Mouse (Mus musculus): ENCODE data around the gene Phf7.

Phf7 gene

DNA sequence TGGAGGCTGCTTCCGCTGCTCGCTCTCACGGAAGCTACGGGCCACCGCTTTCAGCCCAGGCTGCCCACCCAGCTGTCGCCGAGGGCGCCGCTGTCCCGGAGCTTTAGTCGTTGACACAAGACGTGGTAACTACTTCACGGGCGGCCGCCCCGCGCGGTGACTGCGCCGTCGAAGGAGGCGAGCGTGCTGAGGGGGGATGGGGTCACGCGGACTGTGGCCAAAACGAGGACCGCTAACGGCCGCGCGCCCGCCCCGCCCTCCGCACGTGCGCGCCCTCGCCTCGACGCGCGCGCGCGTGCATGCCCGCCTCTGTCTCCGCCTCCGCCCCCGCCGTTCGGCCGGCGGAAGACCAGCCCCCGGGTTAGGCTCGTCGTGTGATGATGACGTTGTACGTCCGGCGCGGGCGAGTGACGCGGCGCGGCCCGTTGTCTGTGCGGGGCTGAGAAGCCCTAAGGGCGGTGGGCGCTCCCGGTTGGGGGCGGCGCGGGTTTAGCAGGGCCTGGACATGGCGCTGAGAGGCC is at the start of gene Phf7, which contains the start of gene Bap1:
Gene Phf7 (minus strand): TSS at position 234 of the 521 bp plus-strand sequence.
Gene Bap1 (plus strand): TSS at position 367 of the 521 bp plus-strand sequence.
- DNase-seq (ENCODE audit: low spot score in 2 of 2), result peak; percentile 95 to 98

DNA sequence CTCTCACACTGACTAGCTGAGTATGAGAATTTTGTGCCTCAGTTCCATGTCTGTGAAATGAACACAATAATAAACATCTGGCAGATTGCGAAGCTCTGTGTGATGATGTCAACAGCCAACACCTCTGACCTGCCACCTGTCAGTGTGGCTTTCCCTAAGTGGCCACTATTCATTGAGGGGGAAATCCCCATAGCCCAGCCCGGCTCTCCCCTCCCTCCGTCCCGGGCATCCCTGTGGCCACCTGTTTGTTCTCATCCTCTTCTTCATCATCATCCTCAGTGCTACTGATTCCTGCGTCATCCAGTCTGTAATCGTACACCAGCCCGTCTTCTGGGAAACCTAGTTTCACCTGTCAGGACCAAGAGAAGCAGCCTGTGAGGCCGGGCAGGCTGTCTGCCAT is 34.6 kb upstream of the Phf7 start:
- DNase-seq (ENCODE audit: low spot score in 2 of 2), result no peak

DNA sequence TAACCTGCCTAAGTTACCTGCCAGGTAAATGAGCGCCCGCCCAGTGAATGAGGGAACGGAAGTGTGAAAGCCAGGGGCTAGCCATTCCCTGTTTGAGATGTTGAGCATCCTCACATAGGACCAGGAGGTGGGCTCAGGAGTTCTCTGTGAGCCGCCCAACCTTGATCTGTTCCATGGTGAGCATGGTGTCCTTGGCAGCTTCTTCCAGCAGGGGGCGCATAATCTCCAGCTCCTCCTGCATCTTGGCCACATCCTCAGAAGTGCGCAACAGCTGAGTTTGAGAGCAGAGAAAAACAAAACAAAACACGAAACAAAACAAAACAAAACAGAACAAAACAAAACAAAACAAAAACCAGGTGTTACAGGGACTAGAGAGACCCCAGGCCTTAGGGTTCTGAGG is 21.0 kb upstream of the Phf7 start:
- peak; percentile 74 to 94 for DNase-seq (ENCODE audit: low spot score in 2 of 2)

DNA sequence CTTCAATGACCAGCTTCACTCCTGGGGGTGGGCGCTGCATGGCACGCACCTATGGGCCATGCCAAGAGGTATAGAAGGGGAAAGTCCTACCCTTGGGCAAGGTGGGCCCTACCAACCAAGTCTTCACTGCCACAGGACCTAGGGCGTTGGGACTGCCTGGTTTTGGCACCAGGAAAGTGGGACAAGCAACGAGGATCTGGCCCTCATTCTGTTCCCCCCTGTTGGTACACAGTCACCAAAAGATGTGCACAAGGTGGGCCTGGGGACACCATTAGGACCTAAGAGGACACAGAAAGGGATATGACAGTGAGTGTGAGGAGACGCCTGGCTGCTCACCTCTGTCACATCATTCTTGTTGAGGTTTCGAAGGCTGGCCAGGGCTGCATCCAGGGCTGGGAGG is 20.0 kb upstream of the Phf7 start:
- DNase-seq (ENCODE audit: low spot score in 2 of 2), result no peak

DNA sequence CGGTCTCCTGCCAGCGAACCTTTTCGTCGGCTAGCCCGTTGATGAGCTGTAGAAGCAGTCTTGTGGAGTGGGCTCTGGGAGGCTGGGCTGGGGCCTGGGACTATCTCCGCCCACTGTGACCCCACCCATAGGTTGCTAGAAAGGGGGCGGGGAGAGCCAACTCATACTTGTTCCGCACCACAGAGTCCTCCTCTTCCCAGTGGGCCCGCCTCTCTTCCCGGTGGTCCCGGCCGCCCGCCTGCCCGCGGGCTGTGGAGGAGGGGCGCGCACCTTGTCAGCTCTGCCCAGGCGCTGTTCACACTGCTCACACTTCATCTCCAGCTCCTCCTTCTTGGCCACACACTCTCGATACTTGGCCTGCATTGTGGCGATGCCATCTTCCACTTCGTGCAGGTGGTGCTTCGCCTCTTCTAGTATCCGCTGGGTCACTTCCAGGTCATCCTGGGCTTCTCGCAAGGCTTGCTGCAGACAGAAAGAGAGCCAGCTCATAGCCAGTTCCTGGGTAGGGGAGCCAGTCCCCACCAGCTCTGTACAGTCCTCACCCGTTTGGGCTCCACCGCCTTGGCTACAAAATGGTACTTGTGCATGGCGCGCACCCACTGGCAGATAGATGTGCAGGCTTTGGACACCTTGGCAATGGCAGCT is 18.5 kb upstream of the Phf7 start:
- no peak for DNase-seq (ENCODE audit: low spot score in 2 of 2)

DNA sequence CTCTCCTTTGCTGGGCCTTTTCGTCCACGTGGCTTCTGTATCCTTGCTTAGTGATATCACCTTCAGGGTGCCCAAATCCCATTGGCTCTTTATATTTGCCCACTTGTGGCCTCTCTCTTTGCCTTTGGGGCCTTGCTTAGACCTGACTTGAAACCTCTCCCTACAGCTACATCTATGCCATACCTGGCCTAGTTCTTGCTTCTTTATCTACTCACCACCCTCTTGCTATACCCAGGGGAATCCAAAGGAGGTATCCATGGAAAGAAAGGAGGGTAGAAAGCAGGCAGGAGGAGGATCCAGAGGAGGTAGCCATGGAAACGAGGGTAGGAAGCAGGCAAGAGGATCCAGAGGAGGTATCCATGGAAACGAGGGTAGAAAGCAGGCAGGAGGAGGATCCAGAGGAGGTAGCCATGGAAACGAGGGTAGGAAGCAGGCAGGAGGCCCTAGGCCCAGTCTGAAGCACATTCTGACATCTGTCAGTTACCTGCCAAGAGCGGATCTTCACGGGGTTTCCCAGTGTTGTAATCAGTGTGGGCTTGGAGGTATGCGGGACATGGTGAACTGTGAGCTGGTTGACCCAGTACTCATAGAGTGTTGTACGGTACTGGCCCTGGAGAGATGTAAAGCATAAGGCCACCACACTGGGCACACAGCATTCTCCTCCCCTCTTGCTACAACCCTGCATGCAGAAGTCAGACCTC is 17.3 kb upstream of the Phf7 start:
- no peak for DNase-seq (ENCODE audit: low spot score in 2 of 2)

DNA sequence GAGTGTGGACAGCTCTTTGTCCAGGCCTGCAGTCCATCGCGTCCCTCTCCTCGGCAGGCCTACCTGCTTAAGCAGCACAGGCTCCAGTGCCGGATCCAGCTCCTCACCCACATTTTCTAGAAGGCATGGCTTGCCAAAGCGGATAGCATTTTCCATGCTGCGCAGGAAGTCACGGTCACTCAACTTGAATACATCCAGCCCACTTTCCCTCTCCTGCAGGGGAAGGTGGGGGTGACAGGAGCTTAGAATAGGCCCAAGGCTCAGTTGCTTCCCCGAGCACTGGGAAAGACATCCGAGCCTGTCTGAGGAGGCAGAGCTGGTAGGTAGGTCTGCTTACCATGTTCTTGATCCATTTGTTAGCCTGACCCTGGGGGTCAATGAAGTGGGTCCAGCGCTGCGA is 16.5 kb upstream of the Phf7 start:
- no peak for DNase-seq (ENCODE audit: low spot score in 2 of 2)

DNA sequence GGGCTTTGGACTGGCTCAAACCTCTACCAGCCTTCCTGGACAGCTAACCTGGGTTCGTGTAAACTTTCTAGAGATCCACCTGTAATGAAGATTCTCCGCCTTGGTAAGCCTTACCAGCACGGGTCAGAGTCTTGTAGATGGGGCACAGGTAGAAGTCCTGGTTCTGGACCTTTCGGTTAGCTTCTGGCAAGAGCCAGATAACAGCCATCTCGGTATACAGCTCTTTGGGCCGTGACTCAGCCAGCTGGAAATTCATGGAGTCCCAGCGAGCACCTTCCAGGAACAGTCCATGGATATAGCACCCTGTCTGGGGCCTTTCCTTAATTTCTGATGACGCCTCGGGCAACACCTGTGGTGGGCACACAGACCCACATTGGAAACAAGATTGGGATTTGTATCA is 9.8 kb upstream of the Phf7 start:
- no peak for DNase-seq (ENCODE audit: low spot score in 2 of 2)

DNA sequence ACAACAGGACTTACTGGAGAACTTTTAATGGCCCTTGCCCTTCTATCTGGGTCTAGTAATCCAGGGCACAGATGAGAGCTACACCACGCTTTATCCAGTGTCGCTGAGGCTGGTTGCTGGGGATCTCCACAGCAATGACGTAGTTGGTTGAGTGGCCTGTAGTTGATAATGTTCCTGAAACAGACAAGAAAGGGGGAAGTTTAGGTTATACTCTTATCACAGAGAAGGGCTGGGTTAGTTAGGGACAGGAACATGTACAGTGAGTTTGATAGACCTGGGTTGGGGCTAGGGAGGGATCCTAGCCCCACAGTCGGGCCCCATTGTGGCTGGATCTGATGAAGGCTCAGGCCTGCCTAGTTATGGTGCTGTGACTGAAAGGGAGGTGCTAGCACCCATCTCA is 9.3 kb upstream of the Phf7 start:
- no peak for DNase-seq (ENCODE audit: low spot score in 2 of 2)

DNA sequence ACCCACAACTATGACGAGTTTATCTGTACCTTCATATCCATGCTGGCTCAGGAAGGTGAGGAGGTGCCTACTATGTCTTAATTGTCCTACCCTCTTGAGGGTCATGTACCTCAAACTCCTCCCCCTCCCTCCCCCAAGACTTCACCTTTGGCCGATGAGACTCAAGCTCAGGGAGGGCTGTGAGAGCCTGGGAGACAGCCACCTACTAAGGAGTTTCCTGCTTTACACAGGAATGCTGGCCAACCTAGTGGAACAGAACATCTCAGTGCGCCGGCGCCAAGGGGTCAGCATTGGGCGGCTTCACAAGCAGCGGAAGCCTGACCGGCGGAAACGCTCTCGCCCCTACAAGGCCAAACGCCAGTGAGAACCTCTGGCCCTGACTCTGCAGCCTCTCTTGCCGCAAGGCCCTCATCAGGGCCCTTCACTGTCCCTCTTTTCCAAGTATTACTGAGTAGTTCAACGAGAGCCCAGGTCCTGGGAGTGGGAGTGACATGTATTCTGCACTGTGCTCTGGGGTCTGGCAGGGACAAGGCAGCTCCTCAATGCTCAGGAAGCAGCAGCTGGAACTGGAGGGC is 7.4 kb upstream of the Phf7 start:
- no peak for DNase-seq (ENCODE audit: low spot score in 2 of 2)

DNA sequence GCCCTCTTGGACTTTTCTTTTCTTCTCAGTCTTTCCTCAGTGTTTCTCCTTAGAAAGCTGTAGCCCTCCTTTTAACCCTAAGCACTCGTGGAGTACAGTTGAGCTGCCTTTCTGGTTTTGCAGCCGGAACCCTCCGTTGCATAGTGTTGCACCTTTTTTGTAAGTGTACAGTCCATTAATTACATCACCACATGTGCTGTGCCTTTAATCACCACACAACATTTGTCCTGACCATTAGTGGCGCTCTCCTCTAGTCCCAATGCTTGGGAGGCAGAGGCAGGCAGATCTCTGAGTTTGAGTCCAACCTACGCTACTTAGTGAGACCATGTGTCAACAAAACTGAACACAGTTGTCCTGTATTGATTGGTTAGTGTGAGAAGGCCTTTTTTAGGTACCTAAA is 974 bp upstream of the Phf7 start:
- no peak for DNase-seq (ENCODE audit: low spot score in 2 of 2)

DNA sequence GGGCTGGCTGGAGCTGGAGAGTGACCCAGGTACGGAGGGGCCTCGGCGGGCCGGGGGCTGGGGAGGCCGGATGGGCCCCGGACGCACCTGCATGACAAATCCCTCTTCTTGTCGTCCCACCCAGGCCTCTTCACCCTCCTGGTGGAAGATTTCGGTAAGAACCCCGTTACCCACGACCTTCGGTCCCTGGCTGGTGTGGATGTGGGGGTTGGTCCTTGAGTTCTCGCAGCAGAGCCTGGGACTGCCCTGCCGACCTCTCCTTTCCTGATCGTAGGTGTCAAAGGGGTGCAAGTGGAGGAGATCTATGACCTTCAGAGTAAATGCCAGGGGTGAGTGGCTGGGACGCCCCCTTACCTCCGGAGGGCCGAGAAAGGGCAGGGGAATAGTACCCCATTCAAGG is 509 bp upstream of the Phf7 start:
- no peak for DNase-seq (ENCODE audit: low spot score in 2 of 2)

DNA sequence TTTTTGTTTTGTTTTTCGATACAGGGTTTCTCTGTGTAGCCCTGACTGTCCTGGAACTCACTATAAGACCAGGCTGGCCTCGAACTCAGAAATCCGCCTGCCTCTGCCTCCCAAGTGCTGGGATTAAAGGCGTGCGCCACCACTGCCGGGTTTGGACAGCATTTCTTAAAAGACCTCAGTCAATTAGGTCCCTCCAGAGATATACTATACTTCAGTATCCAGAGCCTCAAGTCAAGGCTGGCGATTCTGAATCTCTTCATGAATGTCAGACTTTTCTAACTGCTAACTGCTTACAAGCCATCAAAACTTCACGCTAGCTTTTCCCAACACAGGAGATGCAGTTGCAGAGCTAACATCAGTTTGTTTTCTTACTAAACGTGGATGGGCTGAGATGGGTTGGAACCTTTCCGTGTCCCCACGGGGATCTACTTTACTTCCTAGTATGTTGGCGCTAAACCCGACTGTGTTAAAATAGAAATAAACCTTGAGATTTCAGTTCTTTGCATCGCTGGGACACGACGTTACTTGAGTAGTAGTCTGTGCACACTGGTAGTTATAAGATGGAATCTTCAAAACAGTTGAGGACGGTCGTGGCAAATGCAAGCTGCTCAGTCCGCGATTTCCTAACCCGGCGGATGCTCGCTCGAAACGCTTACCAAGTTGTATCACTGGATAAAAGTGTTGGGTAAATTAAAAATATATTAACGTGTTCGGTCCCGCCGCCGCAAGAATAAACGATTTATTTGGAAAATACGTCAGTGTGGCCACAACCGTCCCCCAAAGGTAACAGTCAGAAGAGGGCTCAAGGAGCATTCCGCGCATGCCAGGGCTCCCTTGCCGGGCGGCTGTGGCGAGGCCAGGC is 664 bp downstream of the Phf7 start:
- peak in 1 of 2 experiments; percentile 31 for DNase-seq (ENCODE audit: low spot score in 2 of 2)

DNA sequence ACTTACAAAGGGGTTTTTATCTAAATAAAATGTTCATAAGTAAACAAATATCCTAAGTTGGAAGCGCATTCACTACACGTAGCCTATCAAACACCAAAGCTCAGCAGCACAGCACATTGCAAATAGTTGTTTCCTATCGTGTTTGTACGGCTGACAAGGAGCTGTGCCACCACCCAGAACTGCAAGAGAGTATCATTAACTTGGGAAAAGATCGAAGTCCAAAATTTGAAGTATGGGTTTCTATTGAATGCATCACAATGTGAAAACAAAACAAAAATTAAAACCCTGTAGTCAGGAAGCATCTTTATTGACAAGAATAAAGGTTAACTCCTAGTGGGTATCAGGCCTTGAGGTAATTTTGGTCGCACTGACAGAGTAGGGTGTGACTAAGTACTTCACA is 2.7 kb downstream of the Phf7 start:
- no peak for DNase-seq (ENCODE audit: low spot score in 2 of 2)

DNA sequence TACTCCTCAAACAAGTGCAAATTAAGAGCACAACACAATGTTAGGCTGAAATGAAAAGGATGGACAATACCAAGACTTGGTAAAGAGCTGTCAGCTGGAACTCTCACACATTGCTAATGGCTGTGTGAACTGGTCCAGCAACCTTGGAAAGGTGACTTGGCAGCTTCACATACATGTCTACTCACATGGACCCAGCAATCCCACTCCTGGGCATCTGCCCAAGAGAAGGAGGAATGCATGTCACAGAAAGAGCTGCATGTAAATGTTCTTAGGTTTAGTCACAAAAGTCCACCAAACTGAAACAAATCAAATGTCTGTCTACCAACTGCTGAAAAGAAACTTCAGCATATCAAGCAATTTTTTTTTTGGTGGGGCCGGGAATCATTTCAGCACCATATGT is 5.2 kb downstream of the Phf7 start:
- DNase-seq (ENCODE audit: low spot score in 2 of 2), result no peak

DNA sequence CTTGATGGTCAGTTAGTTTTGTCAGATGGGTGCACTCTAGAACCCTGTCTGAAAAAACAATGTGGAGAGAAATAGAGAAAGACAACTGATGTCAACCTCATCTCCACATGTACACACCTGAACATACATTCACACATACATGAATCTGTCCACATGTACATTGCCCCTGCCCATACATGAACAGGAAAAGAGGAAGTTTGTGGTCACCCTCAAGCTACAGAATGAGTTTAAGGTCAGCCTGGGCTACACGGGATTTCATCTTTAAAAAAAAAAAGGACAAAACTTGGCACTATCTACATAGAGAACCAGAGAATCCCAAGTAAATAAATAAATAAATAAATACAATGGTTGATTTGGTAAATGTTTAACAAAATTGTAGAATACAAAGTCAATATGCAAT is 6.3 kb downstream of the Phf7 start:
- DNase-seq (ENCODE audit: low spot score in 2 of 2), result no peak

DNA sequence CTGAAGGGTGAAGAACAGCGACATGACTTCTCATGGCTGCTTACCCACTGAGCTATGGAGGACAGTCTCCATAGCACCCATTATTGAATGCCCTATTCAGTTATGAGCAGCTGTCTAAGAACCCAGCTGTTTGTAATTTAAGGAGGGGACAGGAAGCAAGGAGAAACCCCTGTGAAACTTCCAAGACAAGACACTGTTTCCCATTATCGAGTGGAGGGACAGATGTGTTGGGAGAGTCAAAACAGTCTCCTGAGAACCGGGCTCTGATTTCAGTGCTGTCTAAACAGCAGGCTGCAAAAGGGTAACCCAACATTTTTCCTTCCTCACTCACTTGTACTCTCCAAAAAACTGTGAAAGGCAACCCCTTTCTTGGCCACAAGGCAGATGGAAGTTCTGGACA is 10.6 kb downstream of the Phf7 start:
- no peak for DNase-seq (ENCODE audit: low spot score in 2 of 2)

DNA sequence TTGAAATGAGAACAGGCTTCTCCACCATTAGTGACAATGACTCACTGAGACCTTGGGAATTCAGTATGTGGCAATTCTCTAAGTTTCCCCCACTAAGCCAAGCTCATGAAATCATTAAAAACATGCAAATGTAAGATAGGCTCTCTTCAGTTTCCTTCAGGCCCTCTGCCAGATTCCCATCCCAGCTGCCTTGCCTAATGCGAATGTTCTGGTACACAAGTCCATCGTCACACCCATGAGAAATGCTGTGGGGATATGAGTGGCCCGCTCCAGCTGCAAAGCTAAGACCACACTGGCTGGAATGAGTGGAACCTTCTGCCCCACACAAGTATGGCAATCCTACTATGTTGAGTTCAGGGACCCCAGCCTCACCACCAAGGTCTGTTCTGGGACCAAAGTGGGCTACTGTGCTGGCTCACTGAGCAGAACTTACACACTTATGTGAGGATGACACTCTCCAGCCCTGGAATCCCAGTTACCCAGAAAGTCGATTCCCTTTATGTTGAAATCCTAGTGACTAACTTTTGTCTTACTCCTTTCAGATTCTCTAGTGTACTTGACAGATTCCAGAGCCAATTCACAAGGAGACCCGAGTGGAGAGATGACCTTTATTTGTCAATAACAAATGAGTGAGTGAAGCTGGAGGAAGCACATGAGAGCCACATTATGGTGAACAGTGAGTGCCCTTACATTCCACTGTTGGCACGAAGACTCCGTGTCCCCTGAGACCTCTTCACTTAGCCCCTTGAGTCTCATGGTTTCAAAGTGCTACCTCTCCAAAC is 13.8 kb downstream of the Phf7 start:
- DNase-seq (ENCODE audit: low spot score in 2 of 2), result no peak

DNA sequence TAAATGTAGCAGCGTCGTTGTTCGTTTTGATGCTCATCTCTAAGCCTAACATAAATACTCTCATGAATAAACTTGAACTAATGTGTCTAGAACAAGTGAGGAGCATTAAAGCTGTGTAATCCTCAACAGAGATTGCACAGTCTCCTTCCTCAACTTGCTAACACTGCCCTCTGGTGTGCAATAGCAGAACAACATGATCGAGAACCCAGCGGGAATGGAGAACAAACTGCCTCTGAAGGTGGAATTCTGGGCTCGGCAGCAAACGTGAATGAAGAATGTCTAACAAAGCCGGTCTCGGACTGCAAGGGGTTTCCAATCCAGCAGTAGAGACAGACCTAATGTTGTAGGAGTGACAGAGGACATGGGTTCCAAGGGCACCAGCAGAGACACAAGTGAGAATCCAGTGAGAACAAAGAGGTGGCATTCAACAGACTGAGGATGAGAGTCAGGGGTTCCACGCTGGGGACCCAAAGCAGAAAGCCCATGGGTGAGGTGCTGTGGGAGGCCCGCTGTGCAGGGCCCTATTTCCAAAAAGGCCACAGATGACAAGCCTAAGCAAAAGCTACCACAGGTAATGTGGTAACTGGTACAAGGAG is 17.0 kb downstream of the Phf7 start:
- peak; percentile 73 to 87 for DNase-seq (ENCODE audit: low spot score in 2 of 2)

DNA sequence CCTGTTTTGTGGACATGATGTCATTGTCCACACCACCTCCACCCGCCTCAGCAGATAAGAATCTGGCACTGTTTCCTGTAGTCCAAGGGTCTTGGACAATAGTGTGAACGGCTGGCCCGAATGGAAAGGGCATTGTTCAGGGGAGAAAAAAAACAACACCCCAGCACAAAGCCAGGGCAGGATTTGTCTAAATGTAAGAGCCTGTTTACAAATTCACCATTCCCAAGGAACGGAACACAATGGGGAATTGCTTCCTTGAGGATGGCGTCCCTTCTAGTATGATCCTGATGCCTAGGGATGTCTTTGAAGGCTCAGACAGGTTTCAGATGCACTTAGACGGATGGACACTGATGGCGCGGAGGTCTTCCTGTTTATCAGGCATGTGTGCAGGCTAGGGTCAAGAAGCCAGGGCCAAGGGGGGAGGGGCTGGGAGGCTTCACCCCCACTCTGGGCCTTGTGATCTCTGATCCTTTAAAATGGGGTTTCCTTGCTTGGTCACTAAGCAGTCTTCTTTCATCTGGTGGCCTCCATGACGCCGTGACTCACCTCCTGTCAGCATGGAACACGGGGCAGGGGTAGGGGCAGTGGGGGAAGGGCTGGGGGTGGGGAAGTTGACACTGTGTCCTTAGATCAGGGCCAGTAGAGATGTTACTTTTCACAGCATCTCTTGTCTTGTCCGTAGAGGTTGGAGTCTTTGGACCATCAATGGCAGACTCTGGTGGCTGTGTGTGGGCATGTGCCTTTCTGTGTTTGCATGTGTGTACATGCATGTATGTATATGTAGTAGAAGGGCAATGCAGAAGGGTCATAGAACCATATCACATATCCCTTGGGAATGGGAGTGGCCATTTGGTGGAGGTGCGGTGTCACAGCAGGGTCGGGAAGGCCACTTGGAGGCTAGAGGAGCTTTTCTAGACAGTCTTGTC is 17.8 kb downstream of the Phf7 start:
- DNase-seq (ENCODE audit: low spot score in 2 of 2), result no peak
